9 mouse cellular contexts compared by ENCODE assay signal in genomic region chr17:37246715-37247114, GRCm38 (mm10). TPM values are rescaled to one million over a fixed set of nuclear protein-coding genes. Genes with fewer than 3 reads are reported as not detected.
A peak's percentile ranks its signal among the peaks of the same experiment; 100 is the strongest.
DNase-seq lines count a peak whose midpoint lies in the region; ATAC-seq and TF ChIP-seq lines count a peak whose summit lies in the region.
"Had no signal": no experiment of that assay in that cellular context is flagged by ENCODE, and none has a peak within 500 bp of the region (broad histone marks: within the 10 kb centered on the region; RNA-seq: fewer than 3 reads in every experiment).

No protein-coding gene starts in this region.

- H3K9me3 ChIP-seq in intestine, embryonic 14.5 days (ENCODE audit: control insufficient read depth, low read length), result no peaks in the 10 kb centered on the region
- H3K9me3 ChIP-seq in intestine, embryonic 16.5 days (ENCODE audit: control insufficient read depth, low read length), result no peaks in the 10 kb centered on the region
- H3K9me3 ChIP-seq in MEL (replicated peaks; ENCODE audit: insufficient read depth, low read length), result no peaks in the 10 kb centered on the region

- peak; percentile 52 for DNase-seq in intestine, embryonic 14.5 days (ENCODE audit: low spot score)
- DNase-seq in MEL (ENCODE audit: low read depth, low spot score), result peak; percentile 77
- peak; percentile 39 for DNase-seq in embryo, embryonic 10 days (ENCODE audit: low spot score)
- DNase-seq in kidney, adult 18-20 months, result peak; percentile 9
- peak; percentile 16 to 25 for DNase-seq in left cerebral cortex, postnatal 10 days (ENCODE audit: extremely low spot score in 1 of 2, low spot score in 2 of 2)
- peak; percentile 7 for DNase-seq in right cerebral cortex, postnatal 4 days
- DNase-seq in gastrocnemius, adult 2 months, result no peak

- H3K27ac ChIP-seq in intestine, embryonic 14.5 days (ENCODE audit: low read depth), result no peak overlapping the region
- no peak overlapping the region for H3K27ac ChIP-seq in intestine, embryonic 16.5 days (ENCODE audit: low read length)
- H3K27ac ChIP-seq in MEL (ENCODE audit: control insufficient read depth, low read depth, low read length), result no peak overlapping the region
- H3K27ac ChIP-seq in gastrocnemius, adult 2 months, result no peak overlapping the region

- no peaks in the 10 kb centered on the region for H3K36me3 ChIP-seq in intestine, embryonic 14.5 days (ENCODE audit: control insufficient read depth, insufficient read depth, low read length)
- H3K36me3 ChIP-seq in intestine, embryonic 16.5 days (ENCODE audit: control insufficient read depth, insufficient read depth, low read length), result no peaks in the 10 kb centered on the region
- no peaks in the 10 kb centered on the region for H3K36me3 ChIP-seq in MEL (ENCODE audit: control insufficient read depth in 1 of 2, insufficient read depth in 2 of 2, low read length in 2 of 2)

- H3K4me3 ChIP-seq in intestine, embryonic 14.5 days (ENCODE audit: low read depth, low read length), result no peak overlapping the region
- H3K4me3 ChIP-seq in intestine, embryonic 16.5 days (ENCODE audit: low read length), result no peak overlapping the region
- H3K4me3 ChIP-seq in MEL (ENCODE audit: control insufficient read depth in 1 of 2, insufficient read depth in 1 of 2, low read depth in 2 of 2, low read length in 2 of 2), result peak overlapping the region; percentile 37 to 47
- no peak overlapping the region for H3K4me3 ChIP-seq in gastrocnemius, adult 2 months

- TF ChIP-seq EP300 in MEL (IDR thresholded peaks at IDR 0.05; ENCODE audit: low read depth in 1 of 2, low read length in 2 of 2), result no peak

- WGBS in intestine, embryonic 14.5 days, result 27% methylated on average over 5 of the region's 5 CpGs
- 34% methylated on average over 5 of the region's 5 CpGs for WGBS in intestine, embryonic 16.5 days

- peak; percentile 17; the same call in 1 of the 2 replicates for TF ChIP-seq RAD21 in MEL (IDR thresholded peaks at IDR 0.05; ENCODE audit: low read depth, low read length)

- H3K79me2 ChIP-seq in MEL (ENCODE audit: control insufficient read depth, insufficient read depth, low read length, poor library complexity), result no peaks in the 10 kb centered on the region

- H3K4me2 ChIP-seq in intestine, embryonic 14.5 days (ENCODE audit: low read length), result no peak overlapping the region
- no peak overlapping the region for H3K4me2 ChIP-seq in intestine, embryonic 16.5 days (ENCODE audit: low read depth, low read length)

- TF ChIP-seq CTCF in MEL (IDR thresholded peaks at IDR 0.05 in 2 of 3, conservative IDR thresholded peaks at IDR 0.05 in 1 of 3; ENCODE audit: control insufficient read depth in 1 of 3, insufficient read depth in 1 of 3, low read depth in 2 of 3, low read length in 3 of 3, poor library complexity in 1 of 3, severe bottlenecking in 1 of 3), result peak in 2 of 3 experiments; percentile 33 to 37; a peak in 3 of 6 replicates
- no peak for TF ChIP-seq CTCF in gastrocnemius, adult 2 months (IDR thresholded peaks at IDR 0.05)

- no peaks in the 10 kb centered on the region for H3K27me3 ChIP-seq in intestine, embryonic 14.5 days (replicated peaks; ENCODE audit: control insufficient read depth, insufficient read depth, low read length)
- H3K27me3 ChIP-seq in intestine, embryonic 16.5 days (replicated peaks; ENCODE audit: control insufficient read depth, insufficient read depth, low read length), result no peaks in the 10 kb centered on the region
- H3K27me3 ChIP-seq in MEL (ENCODE audit: control insufficient read depth in 1 of 2, insufficient read depth in 2 of 2, low read length in 2 of 2), result no peaks in the 10 kb centered on the region; a peak in 1 of 4 replicates

- H3K4me1 ChIP-seq in intestine, embryonic 14.5 days (replicated peaks; ENCODE audit: control insufficient read depth, insufficient read depth, low read length), result no peaks in the 10 kb centered on the region
- H3K4me1 ChIP-seq in intestine, embryonic 16.5 days (ENCODE audit: control insufficient read depth, insufficient read depth, low read length), result no peaks in the 10 kb centered on the region
- H3K4me1 ChIP-seq in MEL (ENCODE audit: control insufficient read depth in 1 of 2, insufficient read depth in 2 of 2, low read length in 2 of 2), result peaks cover 0 to 3% of the 10 kb centered on the region in 2 experiments; a peak in 1 of 4 replicates

- ATAC-seq in intestine, embryonic 14.5 days (replicated peaks; ENCODE audit: low FRiP score, low TSS enrichment, low read depth), result 0 out of 2 replicates have a peak, but pooled peaks have one; percentile 43
- no peak for ATAC-seq in intestine, embryonic 16.5 days

- TF ChIP-seq POLR2A in MEL (IDR thresholded peaks at IDR 0.05; ENCODE audit: control insufficient read depth in 1 of 2, insufficient read depth in 1 of 2, low read depth in 1 of 2, low read length in 2 of 2, poor library complexity in 1 of 2), result no peak

- intact Hi-C loops in left cerebral cortex, postnatal 10 days (cut with DNase I), result no loop called here
- intact Hi-C loops in gastrocnemius, adult 2 months (cut with DNase I), result no loop called here

- H3K9ac ChIP-seq in intestine, embryonic 14.5 days (ENCODE audit: low read length), result no peak overlapping the region
- H3K9ac ChIP-seq in intestine, embryonic 16.5 days (ENCODE audit: low read depth, low read length), result no peak overlapping the region
- H3K9ac ChIP-seq in MEL (ENCODE audit: control insufficient read depth, low read depth, low read length, poor library complexity, severe bottlenecking), result peak overlapping the region; percentile 27; the same call in 1 of the 2 replicates

TF ChIP-seq in MEL, 35 proteins besides CTCF, POLR2A, EP300 and RAD21 (continues in another document):
- TF ChIP-seq TBP (IDR thresholded peaks at IDR 0.05; ENCODE audit: low read depth, low read length) (no peak), UBTF (IDR thresholded peaks at IDR 0.05; ENCODE audit: borderline replicate concordance, insufficient read depth, low read depth, low read length) (no peak), MAZ (IDR thresholded peaks at IDR 0.05; ENCODE audit: low read depth, low read length) (no peak), USF1 (IDR thresholded peaks at IDR 0.05; ENCODE audit: low read depth, low read length) (no peak), TCF12 (IDR thresholded peaks at IDR 0.05; ENCODE audit: low read depth, low read length) (no peak), ETS1 (IDR thresholded peaks at IDR 0.05; ENCODE audit: low read depth, low read length) (0 out of 2 replicates have a peak, but pooled peaks have one; percentile 32), GATA1 (IDR thresholded peaks at IDR 0.05; ENCODE audit: low read depth, low read length) (peak; percentile 28; the same call in 1 of the 2 replicates), HCFC1 (IDR thresholded peaks at IDR 0.05; ENCODE audit: low read depth, low read length) (no peak), MAX (IDR thresholded peaks at IDR 0.05; ENCODE audit: low read length) (no peak), POLR2AphosphoS2 (IDR thresholded peaks at IDR 0.05; ENCODE audit: low read length) (no peak), MAFK (IDR thresholded peaks at IDR 0.05; ENCODE audit: borderline replicate concordance, low read depth, low read length) (no peak), CHD2 (IDR thresholded peaks at IDR 0.05; ENCODE audit: low read length) (peak; percentile 88), ZKSCAN1 (IDR thresholded peaks at IDR 0.05; ENCODE audit: low read depth, low read length) (no peak), GABPA (IDR thresholded peaks at IDR 0.05; ENCODE audit: low read depth, low read length) (no peak), JUND (IDR thresholded peaks at IDR 0.05; ENCODE audit: low read depth, low read length) (no peak), KAT2A (conservative IDR thresholded peaks at IDR 0.05; ENCODE audit: low read depth, low read length) (no peak), RCOR1 (IDR thresholded peaks at IDR 0.05; ENCODE audit: low read depth, low read length) (no peak)

RNA-seq across cellular contexts. Expression of gene Olfr97, which starts 9.6 kb away (rescaled TPM):
- not detected in 2 replicates for polyA plus RNA-seq in intestine, embryonic 14.5 days (2014; fragmentation: Nextera tagmentation; extraction: Ambion mirVana)
- not detected in 2 replicates for polyA plus RNA-seq in intestine, embryonic 16.5 days (2015; fragmentation: Nextera tagmentation; extraction: Ambion mirVana)
- total RNA-seq in MEL (2012; rRNA removed), result not detected in 2 replicates
- polyA plus RNA-seq in MEL (2012; ENCODE audit: insufficient read depth in 1 of 2, insufficient read length in 2 of 2, low read depth in 1 of 2, low replicate concordance in 2 of 2, missing spikeins in 1 of 2), result not detected
- not detected for total RNA-seq in left cerebral cortex, postnatal 10 days (2021)
- not detected for total RNA-seq in gastrocnemius, adult 2 months (2021)
- polyA plus RNA-seq: liver, embryonic 16.5 days had no signal

RNA-seq across cellular contexts. Expression of gene Olfr98, which starts 16.8 kb away (rescaled TPM):
- polyA plus RNA-seq in intestine, embryonic 14.5 days (2014; fragmentation: Nextera tagmentation; extraction: Ambion mirVana), result not detected in 2 replicates
- not detected in 2 replicates for polyA plus RNA-seq in intestine, embryonic 16.5 days (2015; fragmentation: Nextera tagmentation; extraction: Ambion mirVana)
- total RNA-seq in MEL (2012; rRNA removed), result not detected in 2 replicates
- not detected for polyA plus RNA-seq in MEL (2012; ENCODE audit: insufficient read depth in 1 of 2, insufficient read length in 2 of 2, low read depth in 1 of 2, low replicate concordance in 2 of 2, missing spikeins in 1 of 2)
- total RNA-seq in left cerebral cortex, postnatal 10 days (2021), result not detected
- total RNA-seq in gastrocnemius, adult 2 months (2021), result not detected
- polyA plus RNA-seq: liver, embryonic 16.5 days had no signal

RNA-seq across cellular contexts. Expression of gene H2-M3, which starts 23.3 kb away (rescaled TPM):
- polyA plus RNA-seq in intestine, embryonic 14.5 days (2014; fragmentation: Nextera tagmentation; extraction: Ambion mirVana), result 4.6 and 5.4 TPM in 2 replicates
- polyA plus RNA-seq in intestine, embryonic 16.5 days (2015; fragmentation: Nextera tagmentation; extraction: Ambion mirVana), result 5.1 and 5.2 TPM in 2 replicates
- 4.6 and 4.7 TPM in 2 replicates for total RNA-seq in MEL (2012; rRNA removed)
- 1 to 10 TPM in 1 of 2 experiments, not detected in 1; 1.1 TPM for polyA plus RNA-seq in MEL (2012; ENCODE audit: insufficient read depth in 1 of 2, insufficient read length in 2 of 2, low read depth in 1 of 2, low replicate concordance in 2 of 2, missing spikeins in 1 of 2)
- 1 to 10 TPM; 2.7 to 3.1 TPM for total RNA-seq in left cerebral cortex, postnatal 10 days (2021)
- 1 to 10 TPM in 1 of 2 experiments, under 1 TPM in 1; 0.77 to 1.6 TPM for total RNA-seq in gastrocnemius, adult 2 months (2021)

RNA-seq across cellular contexts. Expression of gene Olfr96, which starts 26.8 kb away (rescaled TPM):
- not detected in 2 replicates for polyA plus RNA-seq in intestine, embryonic 14.5 days (2014; fragmentation: Nextera tagmentation; extraction: Ambion mirVana)
- polyA plus RNA-seq in intestine, embryonic 16.5 days (2015; fragmentation: Nextera tagmentation; extraction: Ambion mirVana), result not detected in 2 replicates
- not detected in 2 replicates for total RNA-seq in MEL (2012; rRNA removed)
- not detected for polyA plus RNA-seq in MEL (2012; ENCODE audit: insufficient read depth in 1 of 2, insufficient read length in 2 of 2, low read depth in 1 of 2, low replicate concordance in 2 of 2, missing spikeins in 1 of 2)
- total RNA-seq in left cerebral cortex, postnatal 10 days (2021), result not detected
- total RNA-seq in gastrocnemius, adult 2 months (2021), result not detected
- polyA plus RNA-seq: liver, embryonic 16.5 days had no signal

RNA-seq across cellular contexts. Expression of gene Olfr95, which starts 33.8 kb away (rescaled TPM):
- polyA plus RNA-seq in intestine, embryonic 14.5 days (2014; fragmentation: Nextera tagmentation; extraction: Ambion mirVana), result not detected in 2 replicates
- not detected in 2 replicates for polyA plus RNA-seq in intestine, embryonic 16.5 days (2015; fragmentation: Nextera tagmentation; extraction: Ambion mirVana)
- total RNA-seq in MEL (2012; rRNA removed), result not detected in 2 replicates
- not detected for polyA plus RNA-seq in MEL (2012; ENCODE audit: insufficient read depth in 1 of 2, insufficient read length in 2 of 2, low read depth in 1 of 2, low replicate concordance in 2 of 2, missing spikeins in 1 of 2)
- not detected for total RNA-seq in left cerebral cortex, postnatal 10 days (2021)
- total RNA-seq in gastrocnemius, adult 2 months (2021), result not detected
- polyA plus RNA-seq: liver, embryonic 16.5 days had no signal

Comparison
In these comparisons a context has a peak if more than half of its experiments do, and no peak if none do; other contexts are left out.
1. H3K4me3 ChIP-seq: peak in MEL (2 of 2); none in intestine, embryonic 14.5 days (single experiment), intestine, embryonic 16.5 days (single experiment) and gastrocnemius, adult 2 months (single experiment).